Mouse (Mus musculus): ENCODE results near the gene Ghrl. TPM values are rescaled to one million over a fixed set of nuclear protein-coding genes. Genes with fewer than 3 reads are reported as not detected.
A peak's percentile ranks its signal among the peaks of the same experiment; 100 is the strongest.

Gene Ghrl
- polyA plus RNA-seq, 1 experiment from 2014 or later, result 0.61 TPM

DNA sequence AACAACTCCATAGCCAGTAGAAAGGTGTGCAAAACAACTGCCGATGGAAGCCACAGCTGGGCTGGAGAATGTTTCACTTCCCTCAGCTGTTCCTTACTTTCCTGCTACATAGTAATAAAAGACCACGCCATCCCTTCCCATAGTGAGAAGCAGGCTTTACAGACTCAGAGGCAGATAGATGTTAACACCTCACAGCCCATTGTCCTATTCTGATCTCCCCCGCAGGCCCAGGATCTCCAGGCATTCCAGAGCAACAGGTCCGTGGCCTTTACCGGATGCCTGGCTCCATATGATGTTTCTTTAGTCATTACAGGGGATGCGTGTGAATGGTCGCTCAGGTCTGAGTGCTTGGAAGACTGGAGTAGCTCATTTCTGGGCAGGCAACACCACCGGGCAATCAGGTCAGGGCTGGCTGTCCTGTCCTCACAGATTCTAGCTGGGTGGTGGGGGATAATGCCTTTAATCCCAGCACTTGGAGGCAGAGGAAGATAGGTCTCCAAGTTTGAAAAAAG lies 52.0 kb downstream of the Ghrl start:
- 56% methylated on average over 8 of the region's 8 CpGs for WGBS
- ATAC-seq (ENCODE audit: low read depth) (no peak), DNase-seq (ENCODE audit: low spot score) (no peak)
- H3K4me1 ChIP-seq (ENCODE audit: control insufficient read depth, insufficient read depth, low read length), result peaks cover 6% of the 10 kb centered on the region; the same call in 1 of the 2 replicates
- no peaks in the 10 kb centered on the region for H3K27me3 ChIP-seq (replicated peaks; ENCODE audit: control insufficient read depth, insufficient read depth, low read length)
- H3K4me2 ChIP-seq (ENCODE audit: low read depth, low read length), result no peak overlapping the region
- no peak overlapping the region for H3K9ac ChIP-seq (ENCODE audit: low read depth, low read length)
- 0 out of 2 replicates have a peak overlapping the region, but pooled peaks have one; percentile 52 for H3K27ac ChIP-seq (replicated peaks; ENCODE audit: low read depth, low read length)
- H3K36me3 ChIP-seq (ENCODE audit: control insufficient read depth, insufficient read depth, low read length), result no peaks in the 10 kb centered on the region
- H3K9me3 ChIP-seq (ENCODE audit: control insufficient read depth, low read length), result peaks cover 8% of the 10 kb centered on the region; the same call in 1 of the 2 replicates
- no peak overlapping the region for H3K4me3 ChIP-seq (ENCODE audit: low read depth, low read length)

Small RNA genes lying within 50 kb of the gene (microRNA-seq; reads per million reads assigned to microRNA genes)
- not detected for gene Mir7042 (ENCODE audit: borderline number of aligned reads)

Other genes starting within 250 kb of the Ghrl start
- gene Il17rc, start 248.5 kb downstream of the Ghrl start, polyA plus RNA-seq (2014; fragmentation: Nextera tagmentation; extraction: Ambion mirVana), result 15.7 and 20.2 TPM in 2 replicates
- 24.8 and 25.3 TPM in 2 replicates for gene Creld1, start 236.6 kb downstream of the Ghrl start, polyA plus RNA-seq (2014; fragmentation: Nextera tagmentation; extraction: Ambion mirVana)
- 1.7 and 1.9 TPM in 2 replicates for gene Prrt3, start 217.9 kb downstream of the Ghrl start, polyA plus RNA-seq (2014; fragmentation: Nextera tagmentation; extraction: Ambion mirVana)
- gene Emc3, start 188.2 kb downstream of the Ghrl start, polyA plus RNA-seq (2014; fragmentation: Nextera tagmentation; extraction: Ambion mirVana), result 96.7 and 103 TPM in 2 replicates
- 7.5 and 7.8 TPM in 2 replicates for gene Fancd2, start 188.2 kb downstream of the Ghrl start, polyA plus RNA-seq (2014; fragmentation: Nextera tagmentation; extraction: Ambion mirVana)
- gene Fancd2os, start 119.2 kb downstream of the Ghrl start, polyA plus RNA-seq (2014; fragmentation: Nextera tagmentation; extraction: Ambion mirVana), result not detected in 2 replicates
- gene Brk1, start 115.1 kb downstream of the Ghrl start, polyA plus RNA-seq (2014; fragmentation: Nextera tagmentation; extraction: Ambion mirVana), result 233 and 249 TPM in 2 replicates
- 48.7 and 53.0 TPM in 2 replicates for gene Vhl, start 95.9 kb downstream of the Ghrl start, polyA plus RNA-seq (2014; fragmentation: Nextera tagmentation; extraction: Ambion mirVana)
- gene Irak2, start 81.4 kb downstream of the Ghrl start, polyA plus RNA-seq (2014; fragmentation: Nextera tagmentation; extraction: Ambion mirVana), result 2.2 and 2.5 TPM in 2 replicates
- gene Tatdn2, start 22.8 kb downstream of the Ghrl start, polyA plus RNA-seq (2014; fragmentation: Nextera tagmentation; extraction: Ambion mirVana), result 0.94 and 1.9 TPM in 2 replicates
- 301 and 324 TPM in 2 replicates for gene Sec13, start 20.9 kb upstream of the Ghrl start, polyA plus RNA-seq (2014; fragmentation: Nextera tagmentation; extraction: Ambion mirVana)